29 mouse cellular contexts compared by ENCODE assay signal in genomic region chr1:156708672-156709071, GRCm38 (mm10). TPM values are rescaled to one million over a fixed set of nuclear protein-coding genes. Genes with fewer than 3 reads are reported as not detected.
DNase-seq lines count a peak whose midpoint lies in the region; ATAC-seq lines count a peak whose summit lies in the region.
"Had no signal": no experiment of that assay in that cellular context is flagged by ENCODE, and none has a peak within 500 bp of the region (broad histone marks: within the 10 kb centered on the region; RNA-seq: fewer than 3 reads in every experiment).

No protein-coding gene starts in this region.

- no peak overlapping the region for H3K4me3 ChIP-seq in hindbrain, embryonic 12.5 days
- H3K4me3 ChIP-seq: embryonic facial prominence, embryonic 12.5 days; embryonic facial prominence, embryonic 15.5 days; gastrocnemius, adult 2 months; heart, embryonic 10.5 days; heart, embryonic 13.5 days; hindbrain, embryonic 13.5 days had no signal

- 0 out of 2 replicates have a peak, but pooled peaks cover 4% of the 10 kb centered on the region for H3K36me3 ChIP-seq in splenic B cell, adult 2 months (ENCODE audit: control insufficient read depth, insufficient read depth, low read length, poor library complexity, severe bottlenecking)
- peaks cover 21% of the 10 kb centered on the region for H3K36me3 ChIP-seq in hindbrain, embryonic 12.5 days

- no peak overlapping the region for H3K4me2 ChIP-seq in hindbrain, embryonic 12.5 days (replicated peaks)
- H3K4me2 ChIP-seq: embryonic facial prominence, embryonic 12.5 days; embryonic facial prominence, embryonic 15.5 days; heart, embryonic 13.5 days; hindbrain, embryonic 13.5 days had no signal

- WGBS in hindbrain, embryonic 12.5 days = 93% methylated on average over 3 of the region's 3 CpGs

- no peaks in the 10 kb centered on the region for H3K27me3 ChIP-seq in splenic B cell, adult 2 months (ENCODE audit: control insufficient read depth, insufficient read depth, low read length, poor library complexity, severe bottlenecking)
- H3K27me3 ChIP-seq in hindbrain, embryonic 12.5 days = no peaks in the 10 kb centered on the region
- H3K27me3 ChIP-seq: embryonic facial prominence, embryonic 12.5 days; embryonic facial prominence, embryonic 15.5 days; heart, embryonic 13.5 days; hindbrain, embryonic 13.5 days had no signal

- no peaks in the 10 kb centered on the region for H3K9me3 ChIP-seq in hindbrain, embryonic 12.5 days (replicated peaks)
- H3K9me3 ChIP-seq: embryonic facial prominence, embryonic 12.5 days; embryonic facial prominence, embryonic 15.5 days; G1E; heart, embryonic 10.5 days; heart, embryonic 13.5 days; hindbrain, embryonic 13.5 days had no signal

- H3K4me1 ChIP-seq in hindbrain, embryonic 12.5 days = peaks cover 9% of the 10 kb centered on the region; the same call in 1 of the 2 replicates

- peak; percentile 53 for DNase-seq in A20 (ENCODE audit: low read depth, low spot score)
- DNase-seq in splenic B cell, adult 2 months (ENCODE audit: low read depth, low spot score) = peak; percentile 43
- DNase-seq in heart, adult 8-10 months (ENCODE audit: low spot score) = no peak
- no peak for DNase-seq in retina, postnatal 1 day
- DNase-seq: adrenal gland, adult 8-10 months; adrenal gland, postnatal 25 days; cerebellum, adult 11-12 months; cerebellum, adult 8-10 months; cerebellum, postnatal 14 days; forebrain, postnatal 0 days; gastrocnemius, adult 2 months; gastrocnemius, postnatal 14 days; heart, adult 18-20 months; heart, postnatal 14 days; heart, postnatal 4 days had no signal

- no peak overlapping the region for H3K27ac ChIP-seq in hindbrain, embryonic 12.5 days
- H3K27ac ChIP-seq: embryonic facial prominence, embryonic 12.5 days; embryonic facial prominence, embryonic 15.5 days; gastrocnemius, adult 2 months; heart, embryonic 10.5 days; heart, embryonic 13.5 days; hindbrain, embryonic 13.5 days had no signal

- no peak overlapping the region for H3K9ac ChIP-seq in hindbrain, embryonic 12.5 days
- H3K9ac ChIP-seq: embryonic facial prominence, embryonic 12.5 days; embryonic facial prominence, embryonic 15.5 days; forebrain, postnatal 0 days; heart, embryonic 13.5 days; hindbrain, embryonic 13.5 days had no signal

- peak; percentile 59 for ATAC-seq in common myeloid progenitor, adult 5-6 weeks (replicated peaks; ENCODE audit: low read depth, poor library complexity, severe bottlenecking)
- ATAC-seq in megakaryocyte, adult 5-6 weeks (ENCODE audit: poor library complexity, severe bottlenecking) = peak; percentile 67
- no peak for ATAC-seq in hindbrain, embryonic 12.5 days (ENCODE audit: low FRiP score)
- ATAC-seq: activated CD4-positive, CD25-positive, alpha-beta regulatory T cell, adult 4 months; forebrain, embryonic 14.5 days; forebrain, postnatal 0 days; hindbrain, embryonic 16.5 days; inflammation-experienced regulatory T-cells, adult 6 months; intestine, embryonic 16.5 days had no signal

RNA-seq across cellular contexts. Expression of gene Fam20b, which starts 10.2 kb away (rescaled TPM):
- 35.0 and 35.9 TPM in 2 replicates for total RNA-seq in common myeloid progenitor, adult 5-6 weeks (2017)
- total RNA-seq in megakaryocyte, adult 5-6 weeks (2015) = 14.7 and 15.7 TPM in 2 replicates
- total RNA-seq in megakaryocyte, adult 5-6 weeks (2017) = 37.9 and 41.6 TPM in 2 replicates
- polyA plus RNA-seq in hindbrain, embryonic 12.5 days (2016; fragmentation: Nextera tagmentation; extraction: Ambion mirVana) = 29.7 and 32.1 TPM in 2 replicates
- 10 to 100 TPM; 59.9 to 68.8 (median 65.7) TPM for total RNA-seq in heart, adult 8-10 months (2022)

RNA-seq across cellular contexts. Expression of gene Tor3a, which starts 34.5 kb away (rescaled TPM):
- 16.1 and 22.1 TPM in 2 replicates for total RNA-seq in common myeloid progenitor, adult 5-6 weeks (2017)
- 18.4 and 25.5 TPM in 2 replicates for total RNA-seq in megakaryocyte, adult 5-6 weeks (2015)
- total RNA-seq in megakaryocyte, adult 5-6 weeks (2017) = 27.2 and 39.1 TPM in 2 replicates
- 5.0 and 6.5 TPM in 2 replicates for polyA plus RNA-seq in hindbrain, embryonic 12.5 days (2016; fragmentation: Nextera tagmentation; extraction: Ambion mirVana)
- total RNA-seq in heart, adult 8-10 months (2022) = 10 to 100 TPM in 1 of 4 experiments, 1 to 10 TPM in 3; 8.1 to 11.2 (median 9.2) TPM

Comparison
In these comparisons a context has a peak if more than half of its experiments do, and no peak if none do; other contexts are left out.
1. DNase-seq: peak in A20 (single experiment) and splenic B cell, adult 2 months (single experiment); none in heart, adult 8-10 months (single experiment) and retina, postnatal 1 day (single experiment).